Mouse (Mus musculus) cerebellum, adult 9-11 months (tissue): ENCODE measurements around the gene Mbd4.

ENCODE experiments used
- DNase-seq: peaks from one replicate; pipeline ENCODE4 v3.0.0; 2022

Mbd4 gene

GRCm38 (mm10) chr6:115808196-115808487, 45.0 kb downstream of the Mbd4 start:
- peak; percentile 43 for DNase-seq

- DNase-seq: no peak
These were observed 45.5 kb downstream of the Mbd4 start for GRCm38 (mm10) chr6:115807464-115808195.

- DNase-seq: no peak
These were observed 48.6 kb downstream of the Mbd4 start for GRCm38 (mm10) chr6:115804432-115805192.

GRCm38 (mm10) chr6:115803541-115804382, 49.4 kb downstream of the Mbd4 start:
- DNase-seq: peak; percentile 74

- DNase-seq: no peak
These were observed 51.4 kb downstream of the Mbd4 start for GRCm38 (mm10) chr6:115801811-115802210.

GRCm38 (mm10) chr6:115792691-115793215, 60.4 kb downstream of the Mbd4 start:
- DNase-seq: peak; percentile 82

- peak; percentile 84 for DNase-seq
These were observed 61.1 kb downstream of the Mbd4 start for GRCm38 (mm10) chr6:115791842-115792686.

GRCm38 (mm10) chr6:115791016-115791415, 62.2 kb downstream of the Mbd4 start:
- peak; percentile 51 for DNase-seq
